Mouse (Mus musculus) forebrain, embryonic 16.5 days (tissue): Measurements from ENCODE around the gene Arhgef3. TPM values are rescaled to one million over a fixed set of nuclear protein-coding genes. Genes with fewer than 3 reads are reported as not detected.

Experiments
- ATAC-seq: fragments of 200-750 bp; cut with Nextera tagmentation; 2 replicates; pipeline ENCODE4 v1.8.0; 2017; ENCODE audit warnings: mild to moderate bottlenecking, moderate library complexity
- H3K27ac ChIP-seq: fragments of 300-500 bp; sonication (generic); 2 replicates; pipeline ENCODE4 v1.5.1; 2014; ENCODE audit warnings: low read length, control low read depth
- H3K27me3 ChIP-seq: fragments of 300-500 bp; sonication (generic); replicated peaks from 2 replicates; pipeline ENCODE4 v1.6.1; 2014; ENCODE audit warnings: low read length; ENCODE audit not compliant: control insufficient read depth, insufficient read depth
- H3K36me3 ChIP-seq: fragments of 300-500 bp; sonication (generic); 2 replicates; pipeline ENCODE4 v1.6.1; 2014; ENCODE audit not compliant: control insufficient read depth, insufficient read depth
- H3K4me1 ChIP-seq: fragments of 300-500 bp; sonication (generic); replicated peaks from 2 replicates; pipeline ENCODE4 v1.6.1; 2014; ENCODE audit warnings: low read length; ENCODE audit not compliant: control insufficient read depth, insufficient read depth
- H3K4me2 ChIP-seq: fragments of 300-500 bp; sonication (generic); 2 replicates; pipeline ENCODE4 v1.6.1; 2014; ENCODE audit warnings: mild to moderate bottlenecking, low read length, control low read depth
- H3K4me3 ChIP-seq: fragments of 300-500 bp; sonication (generic); replicated peaks from 2 replicates; pipeline ENCODE4 v1.5.1; 2014; ENCODE audit warnings: mild to moderate bottlenecking, low read length, control low read depth
- H3K9ac ChIP-seq: fragments of 300-500 bp; sonication (generic); replicated peaks from 2 replicates; pipeline ENCODE4 v1.6.1; 2014; ENCODE audit warnings: low read depth, low read length, control low read depth
- H3K9me3 ChIP-seq: fragments of 300-500 bp; sonication (generic); 2 replicates; pipeline ENCODE4 v1.6.1; 2016; ENCODE audit warnings: low read length; ENCODE audit not compliant: control insufficient read depth
- WGBS: fragments of 180-500 bp; shearing (Covaris S2); extraction: QIAGEN DNeasy Blood & Tissue Kit; methylation state at CpG from one replicate; pipeline ENCODE4 v1.1.7; 2014; 5-methylcytosine and 5-hydroxymethylcytosine counted together
- polyA plus RNA-seq: library from polyadenylated mRNA; unstranded; fragments of >200 nt; fragmentation: Nextera tagmentation; extraction: Ambion mirVana; gene quantifications from 2 replicates; pipeline ENCODE4 v1.2.1, GENCODE M21; 2015

The Arhgef3 gene
- polyA plus RNA-seq, 1 experiment from 2014 or later, result 5.1 TPM

GRCm38 (mm10) chr14:27178560-27178920 lies 63.8 kb downstream of the Arhgef3 start:
- 62% methylated on average over 8 of the region's 8 CpGs for WGBS

GRCm38 (mm10) chr14:27179771-27180170 lies 65.1 kb downstream of the Arhgef3 start:
- no peak for ATAC-seq
- Histone ChIP-seq H3K4me1 (peaks cover 2% of the 10 kb centered on the region; the same call in 1 of the 2 replicates), H3K27ac (no peak overlapping the region), H3K4me3 (no peak overlapping the region), H3K27me3 (no peaks in the 10 kb centered on the region), H3K36me3 (no peaks in the 10 kb centered on the region), H3K9ac (no peak overlapping the region), H3K4me2 (no peak overlapping the region), H3K9me3 (no peaks in the 10 kb centered on the region)
- WGBS, result 88% methylated on average over 7 of the region's 7 CpGs

More at GRCm38 (mm10) chr14:27178560-27178920, 63.8 kb downstream of the Arhgef3 start:
- no peak overlapping the region for H3K4me2 ChIP-seq
- no peaks in the 10 kb centered on the region for H3K27me3 ChIP-seq
- no peak overlapping the region for H3K9ac ChIP-seq
- no peak overlapping the region for H3K27ac ChIP-seq
- ATAC-seq, result no peak
- H3K4me1 ChIP-seq, result peaks cover 2% of the 10 kb centered on the region; the same call in 1 of the 2 replicates
- H3K4me3 ChIP-seq, result no peak overlapping the region
- no peaks in the 10 kb centered on the region for H3K9me3 ChIP-seq
- no peaks in the 10 kb centered on the region for H3K36me3 ChIP-seq

- WGBS, result 81% methylated on average over 11 of the region's 11 CpGs
- Histone ChIP-seq H3K27ac (no peak overlapping the region), H3K27me3 (no peaks in the 10 kb centered on the region), H3K4me3 (no peak overlapping the region), H3K9me3 (no peaks in the 10 kb centered on the region), H3K36me3 (no peaks in the 10 kb centered on the region), H3K9ac (no peak overlapping the region), H3K4me1 (peaks cover 2% of the 10 kb centered on the region; the same call in 1 of the 2 replicates), H3K4me2 (no peak overlapping the region)
- ATAC-seq, result no peak
These were observed 67.4 kb downstream of the Arhgef3 start for GRCm38 (mm10) chr14:27182059-27182458.

- Histone ChIP-seq H3K27ac (no peak overlapping the region), H3K9ac (no peak overlapping the region), H3K4me1 (peaks cover 2% of the 10 kb centered on the region; the same call in 1 of the 2 replicates), H3K9me3 (no peaks in the 10 kb centered on the region), H3K36me3 (no peaks in the 10 kb centered on the region), H3K4me2 (no peak overlapping the region), H3K4me3 (no peak overlapping the region), H3K27me3 (no peaks in the 10 kb centered on the region)
- 78% methylated on average over 11 of the region's 11 CpGs for WGBS
- no peak for ATAC-seq
These were observed 68.1 kb downstream of the Arhgef3 start for GRCm38 (mm10) chr14:27182646-27183438.

GRCm38 (mm10) chr14:27183501-27184230 lies 69.0 kb downstream of the Arhgef3 start:
- H3K27me3 ChIP-seq, result no peaks in the 10 kb centered on the region
- no peaks in the 10 kb centered on the region for H3K36me3 ChIP-seq
- H3K9me3 ChIP-seq, result no peaks in the 10 kb centered on the region
- no peak overlapping the region for H3K27ac ChIP-seq
- WGBS, result 67% methylated on average over 16 of the region's 16 CpGs
- no peaks in the 10 kb centered on the region; the same call in 1 of the 2 replicates for H3K4me1 ChIP-seq
- H3K4me2 ChIP-seq, result no peak overlapping the region
- no peak for ATAC-seq
- H3K9ac ChIP-seq, result no peak overlapping the region
- no peak overlapping the region for H3K4me3 ChIP-seq

GRCm38 (mm10) chr14:27185902-27186301 lies 71.2 kb downstream of the Arhgef3 start:
- no peak overlapping the region for H3K9ac ChIP-seq
- no peak overlapping the region for H3K27ac ChIP-seq
- H3K4me3 ChIP-seq, result no peak overlapping the region
- H3K36me3 ChIP-seq, result no peaks in the 10 kb centered on the region
- no peak for ATAC-seq
- 78% methylated on average over 5 of the region's 5 CpGs for WGBS
- no peak overlapping the region for H3K4me2 ChIP-seq
- H3K9me3 ChIP-seq, result no peaks in the 10 kb centered on the region
- no peaks in the 10 kb centered on the region; the same call in 1 of the 2 replicates for H3K4me1 ChIP-seq
- no peaks in the 10 kb centered on the region for H3K27me3 ChIP-seq

- Histone ChIP-seq H3K4me2 (no peak overlapping the region), H3K36me3 (no peaks in the 10 kb centered on the region), H3K27ac (no peak overlapping the region), H3K9ac (no peak overlapping the region), H3K9me3 (no peaks in the 10 kb centered on the region), H3K27me3 (no peaks in the 10 kb centered on the region), H3K4me1 (no peaks in the 10 kb centered on the region; the same call in 1 of the 2 replicates), H3K4me3 (no peak overlapping the region)
- no peak for ATAC-seq
- 82% methylated on average over 4 of the region's 4 CpGs for WGBS
These were observed 71.9 kb downstream of the Arhgef3 start for GRCm38 (mm10) chr14:27186596-27186995.

- Histone ChIP-seq H3K4me2 (no peak overlapping the region), H3K27me3 (no peaks in the 10 kb centered on the region), H3K9ac (no peak overlapping the region), H3K4me3 (no peak overlapping the region), H3K27ac (no peak overlapping the region), H3K36me3 (no peaks in the 10 kb centered on the region), H3K9me3 (no peaks in the 10 kb centered on the region), H3K4me1 (no peaks in the 10 kb centered on the region; the same call in 1 of the 2 replicates)
- 9% methylated on average over 4 of the region's 4 CpGs for whole genome bisulfite sequencing
- peak; percentile 90 for ATAC-seq
These were observed 72.3 kb downstream of the Arhgef3 start for GRCm38 (mm10) chr14:27187025-27187424.

GRCm38 (mm10) chr14:27187885-27188284 lies 73.2 kb downstream of the Arhgef3 start:
- 82% methylated on average over 4 of the region's 4 CpGs for WGBS
- Histone ChIP-seq H3K4me3 (no peak overlapping the region), H3K4me1 (no peaks in the 10 kb centered on the region), H3K36me3 (no peaks in the 10 kb centered on the region), H3K9ac (no peak overlapping the region), H3K9me3 (no peaks in the 10 kb centered on the region), H3K27me3 (no peaks in the 10 kb centered on the region), H3K27ac (no peak overlapping the region), H3K4me2 (no peak overlapping the region)
- ATAC-seq, result no peak
